Mouse (Mus musculus): Measurements from ENCODE around the gene 3110009E18Rik.

The 3110009E18Rik gene

GRCm38 (mm10) chr1:120146994-120147393 lies 26.0 kb downstream of the 3110009E18Rik start:
- DNase-seq = no peak

GRCm38 (mm10) chr1:120154232-120154631 lies 33.2 kb downstream of the 3110009E18Rik start:
- no peak for DNase-seq

GRCm38 (mm10) chr1:120155325-120155724 lies 34.3 kb downstream of the 3110009E18Rik start:
- peak; percentile 35 for DNase-seq

- no peak for DNase-seq
These were observed 37.6 kb downstream of the 3110009E18Rik start for GRCm38 (mm10) chr1:120158474-120159127.

- DNase-seq = no peak
These were observed 40.5 kb downstream of the 3110009E18Rik start for GRCm38 (mm10) chr1:120161502-120161901.

DNA sequence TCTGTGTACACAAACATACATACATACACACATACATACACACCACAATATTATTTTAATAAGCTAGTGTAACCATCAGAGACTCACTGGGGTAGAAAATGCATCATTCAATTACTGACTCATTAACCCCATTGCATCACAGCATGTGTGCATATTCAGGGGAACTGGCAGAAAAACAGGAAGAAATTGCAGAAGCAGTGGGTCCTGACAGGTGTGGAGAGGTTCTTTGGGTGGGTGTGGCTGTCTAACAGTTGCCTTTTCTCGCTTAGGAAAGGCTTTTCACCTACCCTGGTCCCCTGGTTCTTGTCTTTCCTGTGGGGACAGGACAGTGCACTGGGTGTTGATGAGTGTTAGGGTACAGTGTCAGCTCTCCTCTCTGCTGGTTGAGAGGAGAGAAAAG lies 41.6 kb downstream of the 3110009E18Rik start:
- no peak for DNase-seq

GRCm38 (mm10) chr1:120168016-120168415 lies 47.0 kb downstream of the 3110009E18Rik start:
- DNase-seq = no peak

DNA sequence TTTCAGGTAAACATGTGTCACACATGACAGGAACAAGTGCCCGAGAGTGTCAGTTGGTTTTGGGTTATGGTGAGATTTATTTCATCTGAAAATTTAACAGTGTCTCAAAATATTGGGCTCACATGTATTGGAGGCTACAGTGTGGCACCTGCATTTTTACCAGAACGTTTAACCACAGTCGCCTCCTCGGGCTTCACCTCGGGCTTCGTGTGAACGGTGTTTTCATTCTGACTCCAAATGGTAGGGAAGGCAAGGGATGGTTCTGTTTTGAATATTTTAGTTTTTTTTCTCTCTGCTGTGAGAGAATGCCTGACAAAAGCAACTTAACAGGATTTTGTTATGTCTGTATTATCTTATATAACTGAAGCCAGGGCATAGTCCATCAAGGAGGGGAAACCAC lies 47.7 kb downstream of the 3110009E18Rik start:
- no peak for DNase-seq

DNA sequence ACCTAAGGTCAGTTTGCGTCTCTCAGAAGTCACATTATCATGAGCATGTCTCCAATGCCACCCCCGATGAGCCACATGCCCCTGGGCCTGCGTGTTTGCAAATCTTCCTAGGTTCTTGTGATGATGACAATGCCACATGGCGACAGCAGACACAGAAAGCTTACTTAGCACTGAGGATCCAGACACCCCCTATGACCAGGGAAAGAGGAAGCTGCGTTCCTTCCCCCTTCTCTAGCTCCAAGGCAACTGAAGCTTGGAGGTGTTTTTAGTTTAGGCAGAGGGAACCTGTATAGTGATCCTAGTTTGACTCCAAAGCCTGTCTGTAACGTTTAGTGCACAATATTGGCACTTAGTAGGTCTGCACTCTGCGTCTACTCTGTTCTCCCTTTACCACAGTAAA lies 49.3 kb downstream of the 3110009E18Rik start:
- no peak for DNase-seq

DNA sequence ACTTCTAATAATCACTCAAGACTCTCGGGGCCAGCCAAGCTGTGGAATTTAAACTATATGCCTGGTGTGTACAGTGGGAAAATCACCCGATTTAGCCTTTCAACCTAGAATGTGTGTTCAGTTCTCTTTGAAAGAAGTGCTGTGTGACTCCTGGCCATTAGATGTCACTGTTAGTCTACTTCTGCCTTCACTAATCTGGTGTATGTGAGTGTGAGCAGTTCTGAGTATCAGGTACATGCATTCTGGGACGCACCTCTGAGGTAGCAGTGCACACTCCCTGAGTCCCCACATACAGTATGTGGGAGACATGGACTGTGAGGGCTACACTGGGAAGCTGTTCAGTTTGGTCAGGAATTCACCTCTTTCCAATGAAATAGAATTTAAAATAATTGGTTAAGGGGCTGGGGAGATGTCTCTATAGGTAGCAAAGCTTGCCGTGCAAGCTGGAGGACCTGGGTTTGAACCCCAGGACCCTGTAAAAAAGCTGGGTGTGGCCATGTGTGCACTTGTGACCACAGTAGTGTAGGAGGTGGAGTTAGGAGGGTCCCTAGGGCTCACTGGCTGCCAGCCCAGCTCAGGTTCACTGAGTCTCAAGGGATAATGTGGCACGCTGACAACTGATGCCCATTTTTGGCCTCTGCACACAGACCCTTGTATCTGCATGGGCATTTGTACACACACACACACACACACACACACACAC lies 51.0 kb downstream of the 3110009E18Rik start:
- DNase-seq = no peak

DNA sequence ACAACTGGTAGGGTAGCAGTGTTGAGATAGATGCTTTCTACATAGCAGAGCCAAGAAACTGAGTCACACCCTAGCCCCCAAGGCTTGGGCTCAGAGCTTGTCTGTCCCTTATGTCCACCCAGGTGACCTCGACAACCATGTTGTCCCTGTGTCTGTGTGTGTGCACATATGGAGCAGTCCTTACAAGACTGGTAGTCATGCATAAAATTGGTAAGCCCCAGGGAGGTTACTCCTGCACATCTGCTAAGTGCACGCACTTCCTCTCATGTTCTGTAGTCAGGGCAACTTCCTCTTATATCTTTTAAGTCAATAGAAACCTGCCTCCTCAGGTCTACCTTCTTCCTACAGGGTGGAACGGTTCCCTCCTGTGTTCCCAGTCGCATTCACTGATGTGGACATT lies 54.0 kb downstream of the 3110009E18Rik start:
- no peak for DNase-seq

- no peak for DNase-seq
These were observed 55.3 kb downstream of the 3110009E18Rik start for GRCm38 (mm10) chr1:120176313-120176712.

GRCm38 (mm10) chr1:120177141-120177540 lies 56.2 kb downstream of the 3110009E18Rik start:
- no peak for DNase-seq

DNA sequence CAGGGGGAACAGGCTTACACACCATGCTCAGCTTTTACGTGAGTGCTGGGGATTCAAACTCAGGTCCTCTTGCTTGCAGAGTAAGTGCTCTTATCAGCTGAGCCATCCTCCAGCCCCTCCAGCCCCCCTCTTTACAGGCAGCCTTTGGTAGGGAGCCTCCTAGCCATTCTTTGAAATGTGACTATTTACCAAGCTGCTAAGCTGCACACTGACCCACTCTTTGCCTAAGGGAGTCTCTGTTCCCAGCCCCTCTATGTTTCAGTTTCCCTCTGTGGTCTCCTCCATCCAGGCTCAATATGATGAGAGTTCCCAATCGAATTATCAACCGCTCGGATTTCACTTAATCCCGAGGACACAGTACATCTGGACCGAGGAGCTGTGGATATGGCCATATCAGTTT lies 65.2 kb downstream of the 3110009E18Rik start:
- DNase-seq = no peak

- no peak for DNase-seq
These were observed 65.7 kb downstream of the 3110009E18Rik start for GRCm38 (mm10) chr1:120186655-120187054.

DNA sequence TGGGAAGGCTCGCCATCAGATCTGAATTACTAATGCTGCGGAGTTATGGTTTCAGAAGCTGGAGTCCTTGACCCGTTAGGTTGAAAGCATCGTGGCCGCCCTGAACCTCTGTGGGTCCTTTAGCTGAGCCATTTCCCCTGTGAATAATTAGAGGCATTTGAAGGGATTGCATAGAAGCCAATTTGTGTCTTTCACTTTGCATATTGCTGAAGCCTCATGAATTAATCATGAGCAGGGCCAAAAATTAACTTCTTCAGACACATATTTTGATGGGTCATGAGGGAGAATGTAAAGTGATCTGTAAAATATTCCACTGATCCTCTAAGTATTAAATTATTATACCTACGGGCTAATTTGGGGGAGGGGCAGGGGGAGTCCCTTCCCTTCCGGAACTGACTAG lies 66.1 kb downstream of the 3110009E18Rik start:
- DNase-seq = no peak

GRCm38 (mm10) chr1:120189206-120189605 lies 68.2 kb downstream of the 3110009E18Rik start:
- no peak for DNase-seq

GRCm38 (mm10) chr1:120190300-120190699 lies 69.3 kb downstream of the 3110009E18Rik start:
- no peak for DNase-seq

DNA sequence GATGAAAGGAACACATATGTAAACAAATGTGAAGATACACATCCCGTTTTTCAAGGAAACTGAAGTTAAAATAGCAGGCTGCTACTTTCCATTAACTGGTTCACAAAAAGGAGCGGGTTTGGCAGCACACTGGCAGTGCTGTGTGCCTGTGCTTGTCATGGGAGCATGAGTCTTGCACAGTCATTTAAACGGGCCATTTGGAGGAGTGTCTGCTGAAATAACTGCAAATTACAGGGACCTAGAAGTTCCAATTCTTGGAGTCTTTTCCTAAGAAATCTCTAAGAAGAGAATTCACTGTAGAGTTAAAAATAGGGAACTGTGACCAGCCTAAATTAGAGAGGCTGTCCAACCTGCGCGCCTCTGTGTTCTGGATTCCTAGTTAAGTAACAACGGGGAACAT lies 70.0 kb downstream of the 3110009E18Rik start:
- DNase-seq = no peak

DNA sequence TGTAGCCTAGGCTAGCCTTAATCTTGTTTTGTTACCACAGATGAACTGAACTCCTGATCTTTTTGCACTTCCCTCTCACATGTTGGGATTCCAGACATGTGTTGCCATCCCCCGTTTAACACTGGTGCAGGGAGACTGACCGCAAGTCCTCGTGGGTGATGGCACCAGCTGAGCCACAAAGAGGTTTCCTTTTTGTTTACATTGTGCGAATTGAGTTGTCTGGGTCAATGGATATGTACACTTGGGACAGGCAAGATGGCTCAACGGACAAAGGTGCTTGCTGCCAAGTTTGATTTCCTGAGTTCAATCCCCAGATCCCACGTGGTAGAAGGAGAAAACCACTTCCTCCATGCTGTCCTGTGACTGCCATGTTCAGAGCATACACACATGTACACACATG lies 71.3 kb downstream of the 3110009E18Rik start:
- no peak for DNase-seq

DNA sequence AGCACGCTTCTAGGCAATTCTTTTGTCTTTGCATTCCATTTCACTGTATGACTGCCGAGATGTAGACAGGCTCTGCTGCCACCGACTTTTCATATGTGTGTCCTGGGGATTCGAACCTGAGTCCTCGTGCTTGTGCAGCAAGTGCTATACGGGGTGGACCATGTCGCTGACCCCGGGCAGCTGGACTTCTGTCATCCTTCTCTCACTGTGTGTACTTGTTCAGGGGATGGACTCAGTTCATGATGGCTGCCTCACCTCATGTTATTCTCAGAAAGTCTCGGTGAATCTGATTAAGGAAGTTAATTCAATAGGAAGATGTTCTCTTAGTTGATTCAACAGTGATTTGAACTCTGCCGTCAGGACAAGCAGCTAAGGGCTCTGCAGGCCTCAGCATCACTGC lies 72.6 kb downstream of the 3110009E18Rik start:
- no peak for DNase-seq

DNA sequence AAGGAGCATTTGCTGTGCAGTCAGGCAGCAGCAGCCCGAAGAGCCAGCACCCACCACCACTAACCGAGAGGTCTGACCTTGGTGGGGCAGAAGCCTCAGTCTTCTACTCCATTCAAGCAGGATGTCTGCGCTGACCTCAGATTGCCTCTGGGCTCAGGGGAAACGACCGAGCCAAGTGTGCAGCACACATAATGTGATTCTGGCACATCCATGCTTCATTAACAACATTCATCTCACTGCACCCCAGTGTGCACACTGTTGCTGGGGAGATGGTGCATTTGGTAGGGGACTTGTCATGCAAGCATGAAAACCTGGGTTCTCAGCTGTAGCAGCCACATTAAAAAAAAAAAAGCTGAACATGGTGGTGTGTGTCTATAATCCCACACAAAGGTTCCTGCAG lies 75.0 kb downstream of the 3110009E18Rik start:
- no peak for DNase-seq

- DNase-seq = no peak
These were observed 75.7 kb downstream of the 3110009E18Rik start for GRCm38 (mm10) chr1:120196724-120197123.

DNA sequence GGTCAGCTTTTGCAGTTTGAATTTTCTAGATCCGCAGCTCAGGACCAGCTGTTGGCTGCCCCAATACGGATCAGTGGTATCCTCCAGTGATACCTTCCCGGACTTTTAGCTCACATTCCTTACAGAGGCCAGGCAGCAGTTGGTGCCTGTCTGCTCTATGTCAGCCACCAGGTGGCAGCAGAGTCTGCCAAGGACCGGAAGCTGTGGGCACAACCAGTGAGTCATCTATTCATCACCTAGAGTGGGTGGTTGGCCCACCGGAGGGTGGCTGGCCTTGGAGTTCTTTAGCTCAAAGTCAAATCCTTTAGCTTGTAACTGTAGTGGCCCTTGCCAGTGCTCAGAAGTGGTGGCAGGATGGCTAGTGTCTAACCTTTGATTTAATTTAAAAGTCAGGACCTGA lies 76.2 kb downstream of the 3110009E18Rik start:
- peak; percentile 74 for DNase-seq

DNA sequence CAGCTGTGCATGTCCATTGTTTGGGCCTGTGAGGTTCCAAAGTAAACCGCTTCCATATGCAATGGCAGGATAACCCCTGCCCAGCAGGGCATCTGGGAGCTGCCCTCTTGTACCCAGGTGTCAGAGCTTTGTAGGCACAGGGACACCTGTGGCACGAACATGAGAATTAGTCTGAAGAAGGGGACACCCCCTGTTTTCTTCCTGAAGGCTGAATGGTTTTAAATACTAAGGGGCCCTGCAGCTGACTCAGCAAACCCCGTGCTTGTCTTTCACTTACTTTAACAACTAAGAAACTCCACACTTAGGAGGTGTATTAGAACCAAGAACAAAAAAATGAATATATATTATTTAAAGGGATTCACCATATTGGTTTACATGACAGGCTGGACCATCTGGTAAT lies 77.2 kb downstream of the 3110009E18Rik start:
- no peak for DNase-seq
